9 mouse cellular contexts compared by ENCODE assay signal in the genomic region with DNA sequence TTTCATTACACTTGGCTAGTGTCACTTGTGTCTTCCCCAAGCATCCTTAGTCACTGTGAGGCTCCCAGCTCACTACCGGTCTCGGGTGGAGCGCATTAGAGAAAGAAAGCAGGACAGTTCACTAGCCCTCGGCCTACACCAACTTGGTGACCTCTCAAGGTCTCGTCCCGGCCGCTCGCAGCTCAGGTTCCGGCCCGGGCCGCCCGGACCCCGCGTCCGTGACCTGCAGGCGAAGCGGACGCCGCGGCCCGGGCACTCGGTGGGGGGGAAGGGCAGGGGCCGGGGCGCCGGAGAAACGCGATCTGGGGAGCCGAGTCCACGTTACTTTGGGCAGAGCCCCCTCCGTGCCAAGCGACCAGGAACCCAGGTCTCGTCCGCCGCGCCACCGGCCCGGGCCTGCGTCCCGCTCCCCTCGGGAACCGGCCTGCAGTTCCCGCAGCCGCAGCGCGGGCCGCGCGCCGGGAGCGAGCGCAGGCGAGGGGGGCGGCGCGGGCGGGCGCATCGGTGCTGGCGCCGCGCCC. TPM values are rescaled to one million over a fixed set of nuclear protein-coding genes. Genes with fewer than 3 reads are reported as not detected.
A peak's percentile ranks its signal among the peaks of the same experiment; 100 is the strongest.
DNase-seq lines count a peak whose midpoint lies in the region; ATAC-seq and TF ChIP-seq lines count a peak whose summit lies in the region.
"Had no signal": no experiment of that assay in that cellular context is flagged by ENCODE, and none has a peak within 500 bp of the region (broad histone marks: within the 10 kb centered on the region; RNA-seq: fewer than 3 reads in every experiment).

No protein-coding gene starts in this region.

- ATAC-seq in erythroblast, adult 5-6 weeks (replicated peaks; ENCODE audit: low FRiP score, poor library complexity, severe bottlenecking) = peak; percentile 50
- peak; percentile 68; the same call in 1 of the 2 replicates for ATAC-seq in heart, embryonic 12.5 days (ENCODE audit: insufficient number of reproducible peaks, low FRiP score)
- peak; percentile 57 for ATAC-seq in kidney, embryonic 15.5 days (replicated peaks; ENCODE audit: low FRiP score)
- ATAC-seq in liver, postnatal 0 days = peak; percentile 75
- peak; percentile 70 for ATAC-seq in neural tube, embryonic 11.5 days (ENCODE audit: insufficient read depth, low FRiP score, low TSS enrichment)

- no peaks in the 10 kb centered on the region for H3K27me3 ChIP-seq in ES-Bruce4 (ENCODE audit: control insufficient read depth, insufficient read depth, low read length, poor library complexity, severe bottlenecking)
- no peaks in the 10 kb centered on the region for H3K27me3 ChIP-seq in heart, embryonic 12.5 days (replicated peaks)
- H3K27me3 ChIP-seq in kidney, embryonic 15.5 days = no peaks in the 10 kb centered on the region
- H3K27me3 ChIP-seq in liver, postnatal 0 days (ENCODE audit: insufficient read depth, low read length) = no peaks in the 10 kb centered on the region
- no peaks in the 10 kb centered on the region for H3K27me3 ChIP-seq in neural tube, embryonic 11.5 days (ENCODE audit: control insufficient read depth, insufficient read depth, low read length)

- peak; percentile 71 for DNase-seq in adrenal gland, adult 2 months
- peak; percentile 68 for DNase-seq in liver, postnatal 0 days
- DNase-seq in neural tube, embryonic 11.5 days (ENCODE audit: low spot score) = peak; percentile 67
- DNase-seq in urinary bladder, postnatal 36 days (ENCODE audit: low spot score in 2 of 2) = peak; percentile 4 to 8

- peak overlapping the region; percentile 97 for H3K9ac ChIP-seq in ES-Bruce4 (ENCODE audit: low read depth, poor library complexity, severe bottlenecking)
- peak overlapping the region; percentile 95 for H3K9ac ChIP-seq in heart, embryonic 12.5 days
- peak overlapping the region; percentile 79 for H3K9ac ChIP-seq in kidney, embryonic 15.5 days
- peak overlapping the region; percentile 97 for H3K9ac ChIP-seq in liver, postnatal 0 days (replicated peaks)
- peak overlapping the region; percentile 99 for H3K9ac ChIP-seq in neural tube, embryonic 11.5 days (ENCODE audit: low read length)

- peak overlapping the region; percentile 40 for H3K27ac ChIP-seq in ES-Bruce4 (ENCODE audit: insufficient read depth, low read length)
- H3K27ac ChIP-seq in heart, embryonic 12.5 days (ENCODE audit: poor library complexity, severe bottlenecking) = peak overlapping the region; percentile 91
- H3K27ac ChIP-seq in kidney, embryonic 15.5 days = peak overlapping the region; percentile 95
- peak overlapping the region; percentile 84 for H3K27ac ChIP-seq in liver, postnatal 0 days (ENCODE audit: low read depth)
- peak overlapping the region; percentile 93 for H3K27ac ChIP-seq in neural tube, embryonic 11.5 days (ENCODE audit: low read depth, low read length)

- H3K36me3 ChIP-seq in ES-Bruce4 (ENCODE audit: control insufficient read depth, insufficient read depth, low read length, poor library complexity, severe bottlenecking) = no peaks in the 10 kb centered on the region
- peaks cover 7% of the 10 kb centered on the region for H3K36me3 ChIP-seq in heart, embryonic 12.5 days
- peaks cover 4% of the 10 kb centered on the region; the same call in 1 of the 2 replicates for H3K36me3 ChIP-seq in kidney, embryonic 15.5 days
- no peaks in the 10 kb centered on the region for H3K36me3 ChIP-seq in liver, postnatal 0 days (replicated peaks; ENCODE audit: insufficient read depth, low read length)
- peaks cover 2% of the 10 kb centered on the region; the same call in 1 of the 2 replicates for H3K36me3 ChIP-seq in neural tube, embryonic 11.5 days (ENCODE audit: control insufficient read depth, insufficient read depth, low read length)

- peak overlapping the region; percentile 76 for H3K4me3 ChIP-seq in ES-Bruce4 (ENCODE audit: low read depth, low read length)
- peak overlapping the region; percentile 86 for H3K4me3 ChIP-seq in heart, embryonic 12.5 days
- peak overlapping the region; percentile 59 for H3K4me3 ChIP-seq in kidney, embryonic 15.5 days (replicated peaks)
- H3K4me3 ChIP-seq in liver, postnatal 0 days (ENCODE audit: low read depth, low read length) = peak overlapping the region; percentile 95
- peak overlapping the region; percentile 98 for H3K4me3 ChIP-seq in neural tube, embryonic 11.5 days (ENCODE audit: low read depth, low read length)

- peak overlapping the region; percentile 87 for H3K4me2 ChIP-seq in heart, embryonic 12.5 days
- H3K4me2 ChIP-seq in kidney, embryonic 15.5 days = peak overlapping the region; percentile 75
- H3K4me2 ChIP-seq in liver, postnatal 0 days (ENCODE audit: low read depth, low read length) = peak overlapping the region; percentile 95
- H3K4me2 ChIP-seq in neural tube, embryonic 11.5 days (ENCODE audit: low read depth) = peak overlapping the region; percentile 88

- no peaks in the 10 kb centered on the region for H3K4me1 ChIP-seq in ES-Bruce4 (ENCODE audit: control insufficient read depth, insufficient read depth, low read length)
- H3K4me1 ChIP-seq in heart, embryonic 12.5 days (replicated peaks) = peaks cover 18% of the 10 kb centered on the region
- peaks cover 29% of the 10 kb centered on the region for H3K4me1 ChIP-seq in kidney, embryonic 15.5 days
- peaks cover 11% of the 10 kb centered on the region for H3K4me1 ChIP-seq in liver, postnatal 0 days (ENCODE audit: insufficient read depth)
- H3K4me1 ChIP-seq in neural tube, embryonic 11.5 days (ENCODE audit: control insufficient read depth, insufficient read depth, low read length) = peaks cover 12% of the 10 kb centered on the region

- TF ChIP-seq CTCF in ES-Bruce4 (IDR thresholded peaks at IDR 0.05; ENCODE audit: low read depth, low read length) = no peak
- TF ChIP-seq CTCF in liver, postnatal 0 days (IDR thresholded peaks at IDR 0.05; ENCODE audit: low read depth) = no peak

- no peak for TF ChIP-seq POLR2A in ES-Bruce4 (IDR thresholded peaks at IDR 0.05; ENCODE audit: insufficient read depth, low read length)

- no peaks in the 10 kb centered on the region for H3K9me3 ChIP-seq in ES-Bruce4 (replicated peaks; ENCODE audit: control insufficient read depth, insufficient read depth, low read length, poor library complexity, severe bottlenecking)
- H3K9me3 ChIP-seq in heart, embryonic 12.5 days (replicated peaks) = no peaks in the 10 kb centered on the region
- no peaks in the 10 kb centered on the region for H3K9me3 ChIP-seq in kidney, embryonic 15.5 days (replicated peaks)
- no peaks in the 10 kb centered on the region for H3K9me3 ChIP-seq in liver, postnatal 0 days (ENCODE audit: low read length)
- no peaks in the 10 kb centered on the region for H3K9me3 ChIP-seq in neural tube, embryonic 11.5 days (ENCODE audit: control insufficient read depth, low read length)

- 0% methylated on average over 52 of the region's 61 CpGs for WGBS in heart, embryonic 12.5 days
- WGBS in kidney, embryonic 15.5 days = under 1% methylated on average over 41 of the region's 61 CpGs
- WGBS in liver, postnatal 0 days (ENCODE audit: insufficient replicate concordance) = under 1% methylated on average over 55 of the region's 61 CpGs
- WGBS in neural tube, embryonic 11.5 days = under 1% methylated on average over 49 of the region's 61 CpGs

- TF ChIP-seq EP300 in ES-Bruce4 (IDR thresholded peaks at IDR 0.05; ENCODE audit: insufficient read depth, low read depth, low read length) = no peak
- no peak for TF ChIP-seq EP300 in liver, postnatal 0 days (IDR thresholded peaks at IDR 0.05; ENCODE audit: low read depth)

RNA-seq across cellular contexts. Expression of gene Lin9, which starts 0.3 kb away (rescaled TPM):
- polyA plus RNA-seq in ES-Bruce4 (2011; ENCODE audit: insufficient read depth, insufficient read length, low read depth, missing spikeins) = 26.8 and 30.0 TPM in 2 replicates
- total RNA-seq in adrenal gland, adult 2 months (2021) = 1 to 10 TPM; 3.4 to 4.9 TPM
- polyA plus RNA-seq in adrenal gland, adult 2 months (2012; rRNA removed) = 0.88 and 1.0 TPM in 2 replicates
- total RNA-seq in erythroblast, adult 5-6 weeks (2015; ENCODE audit: low replicate concordance) = 4.4 and 15.0 TPM in 2 replicates
- total RNA-seq in erythroblast, adult 5-6 weeks (2017; ENCODE audit: low replicate concordance) = 16.1 and 16.6 TPM in 2 replicates
- 18.5 and 19.0 TPM in 2 replicates for polyA plus RNA-seq in heart, embryonic 12.5 days (2016; fragmentation: Nextera tagmentation; extraction: Ambion mirVana)
- 21.0 and 22.9 TPM in 2 replicates for polyA plus RNA-seq in kidney, embryonic 15.5 days (2015; fragmentation: Nextera tagmentation; extraction: Ambion mirVana)
- polyA plus RNA-seq in liver, postnatal 0 days (2015; fragmentation: Nextera tagmentation; extraction: Ambion mirVana) = 5.2 and 6.4 TPM in 2 replicates
- 21.3 and 22.2 TPM in 2 replicates for polyA plus RNA-seq in neural tube, embryonic 11.5 days (2014; fragmentation: Nextera tagmentation; extraction: Ambion mirVana)

RNA-seq across cellular contexts. Expression of gene Mixl1, which starts 56.2 kb away (rescaled TPM):
- 0.78 and 1.2 TPM in 2 replicates for polyA plus RNA-seq in ES-Bruce4 (2011; ENCODE audit: insufficient read depth, insufficient read length, low read depth, missing spikeins)
- total RNA-seq in adrenal gland, adult 2 months (2021) = not detected
- polyA plus RNA-seq in adrenal gland, adult 2 months (2012; rRNA removed) = 0.07 TPM in 1 of 2 replicates, not detected in the other
- total RNA-seq in erythroblast, adult 5-6 weeks (2015; ENCODE audit: low replicate concordance) = not detected in 2 replicates
- total RNA-seq in erythroblast, adult 5-6 weeks (2017; ENCODE audit: low replicate concordance) = 0.28 TPM in 1 of 2 replicates, not detected in the other
- not detected in 2 replicates for polyA plus RNA-seq in heart, embryonic 12.5 days (2016; fragmentation: Nextera tagmentation; extraction: Ambion mirVana)
- 0.39 and 0.59 TPM in 2 replicates for polyA plus RNA-seq in kidney, embryonic 15.5 days (2015; fragmentation: Nextera tagmentation; extraction: Ambion mirVana)
- 0.08 TPM in 1 of 2 replicates, not detected in the other for polyA plus RNA-seq in liver, postnatal 0 days (2015; fragmentation: Nextera tagmentation; extraction: Ambion mirVana)
- 0.09 and 0.27 TPM in 2 replicates for polyA plus RNA-seq in neural tube, embryonic 11.5 days (2014; fragmentation: Nextera tagmentation; extraction: Ambion mirVana)
- polyA plus RNA-seq: large intestine, adult 2 months had no signal

Comparison
In these comparisons a context has a peak if more than half of its experiments do, and no peak if none do; other contexts are left out.
1. Peak in every context shown above with its lines: DNase-seq, ATAC-seq, H3K4me3 ChIP-seq and H3K27ac ChIP-seq.
2. H3K27ac ChIP-seq: peak in every context shown above with its lines; median percentile 95 in kidney, embryonic 15.5 days; 93 in neural tube, embryonic 11.5 days; 91 in heart, embryonic 12.5 days; 84 in liver, postnatal 0 days; 40 in ES-Bruce4.
3. DNase-seq: peak in every context shown above with its lines; median percentile 71 in adrenal gland, adult 2 months; 68 in liver, postnatal 0 days; 67 in neural tube, embryonic 11.5 days; 6 in urinary bladder, postnatal 36 days.